Mouse (Mus musculus) lung, embryonic 15.5 days (tissue): Measurements from ENCODE around the gene Tspan4. TPM values are rescaled to one million over a fixed set of nuclear protein-coding genes. Genes with fewer than 3 reads are reported as not detected.

Experiments used
- ATAC-seq: fragments of 200-750 bp; cut with Nextera tagmentation; 2 replicates; pipeline ENCODE4 v1.8.0; 2017; ENCODE audit warnings: moderate number of reproducible peaks, borderline replicate concordance; ENCODE audit not compliant: low FRiP score, low TSS enrichment; ENCODE audit errors: extremely low read depth
- H3K27ac ChIP-seq: fragments of 300-500 bp; sonication (generic); 2 replicates; pipeline ENCODE4 v1.5.1; 2015; ENCODE audit warnings: moderate library complexity, mild to moderate bottlenecking, inconsistent platforms
- H3K27me3 ChIP-seq: fragments of 300-500 bp; sonication (generic); 2 replicates; pipeline ENCODE4 v1.6.1; 2015; ENCODE audit warnings: inconsistent platforms
- H3K36me3 ChIP-seq: fragments of 300-500 bp; sonication (generic); 2 replicates; pipeline ENCODE4 v1.6.1; 2015; ENCODE audit warnings: inconsistent platforms
- H3K4me1 ChIP-seq: fragments of 300-500 bp; sonication (generic); 2 replicates; pipeline ENCODE4 v1.6.1; 2015; ENCODE audit warnings: inconsistent platforms
- H3K4me2 ChIP-seq: fragments of 300-500 bp; sonication (generic); 2 replicates; pipeline ENCODE4 v1.6.1; 2015; ENCODE audit warnings: inconsistent platforms, mild to moderate bottlenecking, moderate library complexity
- H3K4me3 ChIP-seq: fragments of 300-500 bp; sonication (generic); 2 replicates; pipeline ENCODE4 v1.5.1; 2015; ENCODE audit warnings: mild to moderate bottlenecking, inconsistent platforms
- H3K9ac ChIP-seq: fragments of 300-500 bp; sonication (generic); 2 replicates; pipeline ENCODE4 v1.6.1; 2015; ENCODE audit warnings: inconsistent platforms
- H3K9me3 ChIP-seq: fragments of 300-500 bp; sonication (generic); 2 replicates; pipeline ENCODE4 v1.6.1; 2016; ENCODE audit warnings: inconsistent platforms
- WGBS: fragments of 180-500 bp; shearing (Covaris S2); methylation state at CpG from one replicate; pipeline ENCODE4 v1.1.7; 2015; 5-methylcytosine and 5-hydroxymethylcytosine counted together
- polyA plus RNA-seq: library from polyadenylated mRNA; unstranded; fragments of >200 nt; fragmentation: Nextera tagmentation; extraction: Ambion mirVana; gene quantifications from 2 replicates; pipeline ENCODE4 v1.2.1, GENCODE M21; 2015

The Tspan4 gene
- polyA plus RNA-seq, 1 experiment from 2014 or later, result 96.9 TPM

- Histone ChIP-seq H3K4me2 (no peak overlapping the region), H3K27ac (no peak overlapping the region), H3K4me3 (no peak overlapping the region), H3K4me1 (peaks cover 57% of the 10 kb centered on the region), H3K36me3 (0 out of 2 replicates have a peak, but pooled peaks cover 5% of the 10 kb centered on the region), H3K9ac (no peak overlapping the region), H3K27me3 (peaks cover 25% of the 10 kb centered on the region), H3K9me3 (no peaks in the 10 kb centered on the region)
- ATAC-seq, result no peak
- 89% methylated on average over 14 of the region's 14 CpGs for WGBS
Observed at GRCm38 (mm10) chr7:141457236-141457635, 17.8 kb upstream of the Tspan4 start.

DNA sequence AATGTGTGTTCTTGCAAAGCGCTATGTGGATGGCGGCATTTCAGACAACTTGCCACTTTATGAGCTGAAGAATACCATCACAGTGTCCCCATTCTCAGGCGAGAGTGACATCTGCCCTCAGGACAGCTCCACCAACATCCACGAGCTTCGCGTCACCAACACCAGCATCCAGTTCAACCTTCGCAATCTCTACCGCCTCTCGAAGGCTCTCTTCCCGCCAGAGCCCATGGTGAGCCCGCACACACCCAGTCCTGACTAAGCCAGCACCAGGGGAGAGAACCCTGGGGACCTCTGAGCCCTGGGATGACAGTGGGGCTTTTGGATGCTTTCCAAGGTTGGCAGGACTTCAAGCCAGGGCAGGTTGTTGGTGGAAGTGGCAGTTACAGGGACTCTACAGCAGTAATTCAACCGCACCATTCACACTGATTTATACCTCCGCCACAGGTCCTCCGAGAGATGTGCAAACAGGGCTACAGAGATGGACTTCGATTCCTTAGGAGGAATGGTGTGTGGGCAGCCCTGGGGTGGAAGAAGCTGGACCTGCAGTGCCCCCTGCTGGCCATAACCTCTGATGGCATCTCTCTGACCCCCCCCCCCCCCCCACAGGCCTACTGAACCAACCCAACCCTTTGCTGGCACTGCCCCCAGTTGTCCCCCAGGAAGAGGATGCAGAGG is 16.9 kb upstream of the Tspan4 start:
- Histone ChIP-seq H3K4me2 (no peak overlapping the region), H3K9me3 (no peaks in the 10 kb centered on the region), H3K27me3 (peaks cover 34% of the 10 kb centered on the region), H3K4me3 (no peak overlapping the region), H3K27ac (no peak overlapping the region), H3K4me1 (peaks cover 61% of the 10 kb centered on the region), H3K36me3 (0 out of 2 replicates have a peak, but pooled peaks cover 3% of the 10 kb centered on the region), H3K9ac (no peak overlapping the region)
- no peak for ATAC-seq
- 72% methylated on average over 15 of the region's 15 CpGs for WGBS

DNA sequence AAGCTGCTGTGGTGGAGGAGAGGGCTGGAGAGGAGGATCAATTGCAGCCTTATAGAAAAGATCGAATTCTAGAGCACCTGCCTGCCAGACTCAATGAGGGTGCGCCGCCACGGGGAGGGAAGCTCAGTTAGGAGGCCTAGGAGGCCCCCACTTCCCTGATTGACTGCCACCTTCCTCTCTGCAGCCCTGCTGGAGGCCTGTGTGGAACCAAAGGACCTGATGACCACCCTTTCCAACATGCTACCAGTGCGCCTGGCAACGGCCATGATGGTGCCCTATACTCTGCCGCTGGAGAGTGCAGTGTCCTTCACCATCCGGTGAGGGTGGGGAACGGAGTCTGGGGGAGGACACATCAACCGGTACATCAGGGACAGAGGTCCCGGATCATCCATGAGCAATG is 16.4 kb upstream of the Tspan4 start:
- Histone ChIP-seq H3K27ac (no peak overlapping the region), H3K4me1 (peaks cover 59% of the 10 kb centered on the region), H3K9me3 (no peaks in the 10 kb centered on the region), H3K27me3 (peaks cover 40% of the 10 kb centered on the region), H3K36me3 (0 out of 2 replicates have a peak, but pooled peaks cover 3% of the 10 kb centered on the region), H3K4me2 (no peak overlapping the region), H3K4me3 (no peak overlapping the region), H3K9ac (no peak overlapping the region)
- 88% methylated on average over 11 of the region's 11 CpGs for WGBS
- no peak for ATAC-seq

DNA sequence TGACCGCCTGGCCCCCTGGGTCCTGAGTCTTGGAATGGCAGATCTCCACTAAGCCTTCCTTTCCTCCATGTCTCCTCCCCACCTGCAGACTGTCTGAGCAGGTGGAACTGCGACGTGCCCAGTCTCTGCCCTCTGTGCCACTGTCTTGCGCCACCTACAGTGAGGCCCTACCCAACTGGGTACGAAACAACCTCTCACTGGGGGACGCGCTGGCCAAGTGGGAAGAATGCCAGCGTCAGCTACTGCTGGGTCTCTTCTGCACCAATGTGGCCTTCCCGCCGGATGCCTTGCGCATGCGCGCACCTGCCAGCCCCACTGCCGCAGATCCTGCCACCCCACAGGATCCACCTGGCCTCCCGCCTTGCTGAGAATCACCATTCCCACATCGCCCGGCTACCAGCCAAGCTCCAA is 15.7 kb upstream of the Tspan4 start:
- Histone ChIP-seq H3K9ac (no peak overlapping the region), H3K27ac (no peak overlapping the region), H3K4me2 (no peak overlapping the region), H3K4me3 (no peak overlapping the region), H3K4me1 (peaks cover 62% of the 10 kb centered on the region), H3K36me3 (0 out of 2 replicates have a peak, but pooled peaks cover 3% of the 10 kb centered on the region), H3K9me3 (no peaks in the 10 kb centered on the region), H3K27me3 (peaks cover 46% of the 10 kb centered on the region)
- WGBS, result 89% methylated on average over 17 of the region's 17 CpGs
- ATAC-seq, result no peak

DNA sequence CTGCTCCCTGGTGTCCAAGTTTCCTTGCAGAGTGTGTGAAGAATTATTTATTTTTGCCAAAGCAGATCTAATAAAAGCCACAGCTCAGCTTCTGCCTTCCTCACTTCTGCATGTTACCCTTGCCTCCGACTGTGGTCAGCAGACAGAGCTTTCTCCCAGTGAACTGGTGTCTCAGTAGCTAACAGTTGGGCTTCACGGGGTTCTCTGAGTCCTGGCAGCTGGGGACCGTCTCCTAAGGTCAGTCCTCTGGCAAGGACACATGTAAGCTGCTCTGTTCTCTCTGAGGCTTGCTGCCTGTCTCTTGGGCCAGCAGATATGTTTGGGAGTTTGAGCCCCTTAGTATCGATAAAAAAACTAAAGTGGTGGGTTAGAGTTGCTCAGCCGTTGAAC is 15.0 kb upstream of the Tspan4 start:
- Histone ChIP-seq H3K27me3 (peaks cover 53% of the 10 kb centered on the region), H3K27ac (no peak overlapping the region), H3K4me1 (peaks cover 63% of the 10 kb centered on the region), H3K4me2 (no peak overlapping the region), H3K4me3 (no peak overlapping the region), H3K36me3 (0 out of 2 replicates have a peak, but pooled peaks cover 3% of the 10 kb centered on the region), H3K9ac (no peak overlapping the region), H3K9me3 (no peaks in the 10 kb centered on the region)
- 37% methylated on average over 5 of the region's 5 CpGs for WGBS
- no peak for ATAC-seq

DNA sequence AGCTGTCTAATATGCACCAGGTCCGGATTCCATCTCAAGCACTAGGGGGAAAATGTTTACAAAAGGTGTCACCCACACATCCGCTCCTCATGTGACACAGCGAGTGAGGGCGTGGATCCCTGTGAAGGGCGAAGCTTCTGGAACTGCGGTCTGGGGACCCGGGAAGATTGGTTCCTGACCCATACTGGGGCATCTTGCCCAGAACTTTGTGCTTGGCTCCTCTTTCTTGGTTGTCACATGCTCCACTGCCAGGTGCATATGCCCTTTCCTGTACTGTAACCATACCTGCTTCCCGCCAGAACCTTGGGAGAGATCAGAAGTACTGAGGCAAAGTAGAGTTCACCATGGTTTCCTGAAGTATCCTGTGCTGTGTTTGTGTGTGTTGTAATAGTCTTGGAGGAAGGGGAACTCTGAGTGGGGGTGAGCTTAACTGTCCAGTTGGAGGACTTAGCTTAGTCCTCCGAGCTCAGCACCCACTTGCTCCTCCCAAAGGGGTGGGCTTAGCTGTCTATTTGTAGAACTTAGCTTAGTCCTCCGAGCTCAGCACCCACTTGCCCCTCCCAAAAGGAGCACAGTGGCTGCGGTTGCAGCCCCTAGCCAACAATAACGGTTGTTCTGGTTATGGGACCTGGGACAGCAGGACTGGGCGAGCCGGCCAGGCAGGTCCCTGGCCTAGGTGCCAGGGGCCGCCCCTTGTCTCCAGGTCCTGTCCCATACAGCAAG is 14.5 kb upstream of the Tspan4 start, which contains the start of gene Cracr2b:
Gene Cracr2b (plus strand): TSS at position 704 of the 723 bp plus-strand sequence.
- peak within 1 kb of the TSS; percentile 53 for H3K27ac ChIP-seq
- no peak for ATAC-seq
- 39% methylated on average over 15 of the region's 15 CpGs for WGBS

DNA sequence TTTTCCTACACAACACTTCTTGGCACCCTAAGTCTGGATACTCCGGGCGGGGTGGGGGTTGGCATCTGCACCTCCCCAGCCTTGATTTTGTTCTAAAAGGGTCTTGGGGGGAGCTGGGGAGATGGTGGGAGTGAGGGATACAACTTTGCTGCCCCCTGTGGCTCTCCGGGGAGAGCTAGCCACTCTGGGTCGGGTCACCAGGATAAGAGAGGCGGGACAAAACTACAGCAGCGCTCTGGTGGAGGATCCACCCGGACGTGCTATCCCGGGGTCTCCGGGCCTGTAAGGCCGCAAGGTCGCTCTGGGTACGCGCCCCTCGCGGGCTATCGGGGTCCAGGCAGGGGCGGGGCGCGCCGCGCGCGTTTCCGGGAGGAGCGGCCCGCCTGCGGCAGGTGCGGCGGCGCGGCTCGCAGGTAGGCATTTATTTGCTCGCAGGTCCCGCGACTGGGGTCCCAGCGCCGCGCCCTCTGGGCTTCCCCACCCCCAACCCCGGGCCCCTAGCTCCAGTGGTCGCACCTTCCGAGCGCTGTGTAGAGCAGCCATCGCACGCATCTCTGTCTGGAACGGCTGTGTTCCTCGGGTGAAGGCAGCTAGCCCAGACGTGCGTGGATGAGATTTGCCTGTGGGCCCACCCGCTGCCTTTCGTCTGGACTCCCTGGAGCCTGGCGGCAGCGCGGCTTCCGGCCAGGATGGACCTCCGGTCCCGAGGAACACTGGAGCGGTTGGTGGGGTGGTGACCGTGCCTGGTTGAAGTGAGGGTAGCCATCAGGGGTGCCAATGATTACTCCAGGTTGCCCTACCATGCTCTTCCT is 13.3 kb upstream of the Tspan4 start:
- whole genome bisulfite sequencing, result 3% methylated on average over 59 of the region's 59 CpGs
- Histone ChIP-seq H3K9me3 (no peaks in the 10 kb centered on the region), H3K36me3 (0 out of 2 replicates have a peak, but pooled peaks cover 3% of the 10 kb centered on the region), H3K27ac (peak overlapping the region; percentile 53), H3K4me1 (peaks cover 62% of the 10 kb centered on the region), H3K27me3 (peaks cover 55% of the 10 kb centered on the region), H3K4me2 (peak overlapping the region; percentile 91), H3K9ac (peak overlapping the region; percentile 61), H3K4me3 (peak overlapping the region; percentile 51)
- no peak for ATAC-seq

More for the DNA sequence above, 14.5 kb upstream of the Tspan4 start, which contains the start of gene Cracr2b:
- peaks cover 65% of the 10 kb centered on the region for H3K4me1 ChIP-seq
- peaks cover 55% of the 10 kb centered on the region for H3K27me3 ChIP-seq
- H3K4me3 ChIP-seq, result peak within 1 kb of the TSS; percentile 51
- H3K4me2 ChIP-seq, result peak within 1 kb of the TSS; percentile 91
- 0 out of 2 replicates have a peak, but pooled peaks cover 3% of the 10 kb centered on the region for H3K36me3 ChIP-seq
- H3K9me3 ChIP-seq, result no peaks in the 10 kb centered on the region
- H3K9ac ChIP-seq, result peak within 1 kb of the TSS; percentile 61

GRCm38 (mm10) chr7:141462333-141462821 is 12.7 kb upstream of the Tspan4 start:
- 0 out of 2 replicates have a peak, but pooled peaks cover 3% of the 10 kb centered on the region for H3K36me3 ChIP-seq
- no peak for ATAC-seq
- H3K4me2 ChIP-seq, result peak overlapping the region; percentile 91
- 14% methylated on average over 5 of the region's 5 CpGs for WGBS
- H3K9me3 ChIP-seq, result no peaks in the 10 kb centered on the region
- H3K4me3 ChIP-seq, result peak overlapping the region; percentile 51
- H3K27ac ChIP-seq, result 0 out of 2 replicates have a peak overlapping the region, but pooled peaks have one; percentile 53
- H3K27me3 ChIP-seq, result peaks cover 55% of the 10 kb centered on the region
- peak overlapping the region; percentile 61 for H3K9ac ChIP-seq
- H3K4me1 ChIP-seq, result peaks cover 66% of the 10 kb centered on the region

DNA sequence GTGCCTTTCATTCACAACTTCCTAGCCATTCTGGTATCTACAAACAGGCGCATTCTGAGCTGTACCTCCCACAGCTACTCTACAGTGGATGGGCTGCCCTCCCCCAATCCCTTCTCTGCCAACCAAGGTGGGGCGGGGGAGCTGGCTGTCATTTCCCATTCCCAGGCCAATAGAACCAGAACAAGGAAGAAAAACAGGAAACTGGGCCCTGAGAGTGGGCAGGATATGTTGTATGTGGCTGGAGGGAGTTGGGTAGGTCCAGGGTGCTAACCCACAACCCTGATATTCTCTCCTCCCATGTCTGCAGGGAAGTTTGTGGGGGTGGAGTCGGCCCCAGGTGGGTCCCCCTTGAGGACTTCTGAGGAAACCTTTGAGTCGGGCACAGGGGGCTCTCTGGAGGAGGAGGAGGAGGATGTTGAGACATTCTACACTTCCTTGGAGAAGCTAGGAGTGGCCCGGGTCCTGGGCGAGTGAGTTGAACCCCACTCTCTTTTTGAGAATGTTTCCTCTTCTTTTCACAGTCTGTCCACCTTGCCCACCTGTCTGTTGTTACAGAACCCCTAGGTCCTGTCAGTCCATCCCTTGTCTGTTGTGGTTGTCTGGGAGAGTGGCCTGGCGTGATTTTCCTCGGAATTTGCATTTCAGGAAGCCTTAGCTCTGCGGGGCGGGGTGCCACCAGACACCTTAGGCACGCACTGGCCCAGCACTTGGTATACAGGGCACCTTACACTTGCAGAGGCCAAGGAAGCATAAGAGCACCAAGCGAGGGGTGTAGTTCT is 11.0 kb upstream of the Tspan4 start:
- no peak for ATAC-seq
- 34% methylated on average over 12 of the region's 12 CpGs for WGBS
- Histone ChIP-seq H3K27ac (peak overlapping the region; percentile 72), H3K4me3 (peak overlapping the region; percentile 27), H3K4me2 (peak overlapping the region; percentile 48), H3K4me1 (peaks cover 77% of the 10 kb centered on the region), H3K27me3 (peaks cover 55% of the 10 kb centered on the region), H3K36me3 (no peaks in the 10 kb centered on the region), H3K9ac (peak overlapping the region; percentile 15; the same call in 1 of the 2 replicates), H3K9me3 (no peaks in the 10 kb centered on the region)

GRCm38 (mm10) chr7:141464603-141465201 is 10.3 kb upstream of the Tspan4 start:
- Histone ChIP-seq H3K27me3 (peaks cover 52% of the 10 kb centered on the region), H3K9me3 (no peaks in the 10 kb centered on the region)
- 9% methylated on average over 35 of the region's 38 CpGs for WGBS

More at GRCm38 (mm10) chr7:141464603-141465201, 10.3 kb upstream of the Tspan4 start:
- peak overlapping the region; percentile 27 for H3K4me3 ChIP-seq
- H3K36me3 ChIP-seq, result peaks cover 5% of the 10 kb centered on the region; the same call in 1 of the 2 replicates
- no peak for ATAC-seq
- H3K27ac ChIP-seq, result peak overlapping the region; percentile 55; the same call in 1 of the 2 replicates
- H3K9ac ChIP-seq, result peak overlapping the region; percentile 15; the same call in 1 of the 2 replicates
- peaks cover 81% of the 10 kb centered on the region for H3K4me1 ChIP-seq
- peak overlapping the region; percentile 48 for H3K4me2 ChIP-seq
